Mouse (Mus musculus): Measurements from ENCODE around the gene Men1.

GRCm38 (mm10) chr19:6341453-6342077 lies 6.8 kb downstream of the Men1 start:
- TF ChIP-seq POLR2A (IDR thresholded peaks at IDR 0.05; ENCODE audit: extremely low read depth, insufficient read depth, low read length) (no peak), CTCF (IDR thresholded peaks at IDR 0.05; ENCODE audit: extremely low read depth, insufficient read depth, low read length) (no peak)

Measured in cortical plate, adult 2 months (tissue).